Mouse (Mus musculus) G1E (cell line): ENCODE measurements at regions not wholly inside any gene's neighbourhood (a gene's known extent, or its start where the extent isn't known, plus 50 kb on each side); places are given as distances from the start of the nearest gene placed in this dataset.

Experiments
- CTCF ChIP-seq: IDR thresholded peaks from 2 replicates; pipeline ENCODE4 v1.5.1; 2012; ENCODE audit warnings: low read depth, low read length, inconsistent platforms, mixed read lengths
- GATA2 ChIP-seq: IDR thresholded peaks from 2 replicates; pipeline ENCODE4 v1.6.1; 2012; ENCODE audit warnings: low read depth, low read length, inconsistent platforms, borderline replicate concordance
- TAL1 ChIP-seq: conservative IDR thresholded peaks from 2 replicates; pipeline ENCODE4 v1.6.1; 2012; ENCODE audit warnings: low read depth, low read length, inconsistent platforms, mixed read lengths

GRCm38 (mm10) chr16:75164969-75165726 lies 420.7 kb downstream of the Lipi start:
- TF ChIP-seq GATA2 = no peak
- TF ChIP-seq TAL1 = no peak
- TF ChIP-seq CTCF = no peak
